Mouse (Mus musculus): ENCODE measurements around the gene Scamp2. TPM values are rescaled to one million over a fixed set of nuclear protein-coding genes. Genes with fewer than 3 reads are reported as not detected.
A peak's percentile ranks its signal among the peaks of the same experiment; 100 is the strongest.

Scamp2 gene
- polyA plus RNA-seq, 1 experiment from 2014 or later, result 56.2 TPM

- ATAC-seq (ENCODE audit: insufficient number of reproducible peaks, insufficient read depth, low FRiP score, low TSS enrichment), result no peak
- 77% methylated on average over 8 of the region's 8 CpGs for WGBS
Measured at GRCm38 (mm10) chr9:57617556-57618169, 56.9 kb downstream of the Scamp2 start.

DNA sequence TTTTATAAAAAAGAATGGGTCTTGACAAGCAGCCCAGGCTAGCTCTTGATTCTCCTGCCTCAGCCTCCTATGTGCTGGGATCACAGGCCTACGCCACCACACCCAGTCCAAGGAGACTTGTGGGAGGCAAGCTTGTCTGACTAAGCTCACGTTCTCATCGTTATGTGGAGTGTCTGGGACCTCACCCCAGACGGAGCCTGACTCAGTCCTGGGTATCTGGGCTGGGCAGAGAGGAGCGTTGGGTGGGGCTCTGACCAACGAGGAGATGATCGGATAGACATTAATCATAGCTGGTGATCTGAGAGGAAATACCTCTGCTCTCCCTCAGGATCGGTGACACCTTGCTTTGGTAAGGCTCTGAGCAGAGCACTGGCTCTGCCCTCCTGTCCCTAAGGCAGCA lies 58.1 kb downstream of the Scamp2 start:
- no peaks in the 10 kb centered on the region for H3K27me3 ChIP-seq
- H3K4me3 ChIP-seq, result no peak overlapping the region
- no peak overlapping the region for H3K4me2 ChIP-seq (replicated peaks)
- H3K4me1 ChIP-seq, result no peaks in the 10 kb centered on the region
- no peak overlapping the region for H3K27ac ChIP-seq
- 81% methylated on average over 8 of the region's 8 CpGs for WGBS
- H3K36me3 ChIP-seq, result peaks cover under 1% of the 10 kb centered on the region; the same call in 1 of the 2 replicates
- no peaks in the 10 kb centered on the region for H3K9me3 ChIP-seq
- no peak for ATAC-seq (ENCODE audit: insufficient number of reproducible peaks, insufficient read depth, low FRiP score, low TSS enrichment)
- no peak overlapping the region for H3K9ac ChIP-seq

More at GRCm38 (mm10) chr9:57617556-57618169, 56.9 kb downstream of the Scamp2 start:
- Histone ChIP-seq H3K27ac (no peak overlapping the region), H3K4me2 (replicated peaks) (no peak overlapping the region), H3K9me3 (no peaks in the 10 kb centered on the region), H3K36me3 (no peaks in the 10 kb centered on the region), H3K27me3 (no peaks in the 10 kb centered on the region), H3K9ac (no peak overlapping the region), H3K4me1 (no peaks in the 10 kb centered on the region), H3K4me3 (no peak overlapping the region)

DNA sequence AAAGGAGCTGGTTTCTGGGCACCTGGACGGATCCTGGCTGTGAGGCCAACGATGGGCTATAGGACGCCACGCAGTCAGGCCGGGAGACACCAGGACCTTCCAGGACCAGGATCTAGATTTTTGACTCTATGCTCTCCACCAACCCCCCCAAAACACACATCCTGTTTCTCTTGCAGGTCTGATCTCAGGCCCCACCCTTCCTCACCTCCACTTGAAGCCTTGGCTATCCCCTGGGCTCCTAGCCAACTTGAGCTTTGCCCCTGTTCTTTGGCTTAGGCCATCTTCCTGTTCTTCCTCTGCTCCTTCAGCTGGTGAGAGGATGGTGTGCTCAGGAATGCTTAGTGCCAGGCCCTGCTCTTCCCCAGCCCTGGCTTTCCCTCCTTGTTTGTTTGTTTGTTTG lies 59.9 kb downstream of the Scamp2 start, which contains the start of gene Lman1l:
TSS of gene Lman1l (minus strand) at position 101 of the 400 bp plus-strand sequence.
- no peak within 1 kb of the TSS for H3K9ac ChIP-seq
- WGBS, result 84% methylated on average over 5 of the region's 5 CpGs
- no peak for ATAC-seq (ENCODE audit: insufficient number of reproducible peaks, insufficient read depth, low FRiP score, low TSS enrichment)

GRCm38 (mm10) chr9:57624295-57624694 lies 63.6 kb downstream of the Scamp2 start:
- H3K36me3 ChIP-seq, result peaks cover 52% of the 10 kb centered on the region
- no peak overlapping the region for H3K9ac ChIP-seq
- no peak for ATAC-seq (ENCODE audit: insufficient number of reproducible peaks, insufficient read depth, low FRiP score, low TSS enrichment)
- H3K4me1 ChIP-seq, result no peaks in the 10 kb centered on the region
- no peak overlapping the region for H3K4me3 ChIP-seq
- H3K27me3 ChIP-seq, result no peaks in the 10 kb centered on the region
- no peaks in the 10 kb centered on the region for H3K9me3 ChIP-seq
- H3K27ac ChIP-seq, result no peak overlapping the region
- no peak overlapping the region for H3K4me2 ChIP-seq (replicated peaks)
- 76% methylated on average over 7 of the region's 7 CpGs for WGBS

More for the DNA sequence above, 59.9 kb downstream of the Scamp2 start, which contains the start of gene Lman1l:
- Histone ChIP-seq H3K4me1 (no peaks in the 10 kb centered on the region), H3K27ac (no peak within 1 kb of the TSS), H3K4me2 (replicated peaks) (no peak within 1 kb of the TSS), H3K27me3 (no peaks in the 10 kb centered on the region), H3K36me3 (peaks cover 17% of the 10 kb centered on the region), H3K9me3 (no peaks in the 10 kb centered on the region), H3K4me3 (no peak within 1 kb of the TSS)

- no peak for ATAC-seq (ENCODE audit: insufficient number of reproducible peaks, insufficient read depth, low FRiP score, low TSS enrichment)
- H3K9ac ChIP-seq, result no peak overlapping the region
- H3K36me3 ChIP-seq, result peaks cover 67% of the 10 kb centered on the region
- H3K4me1 ChIP-seq, result no peaks in the 10 kb centered on the region
- no peak overlapping the region for H3K4me2 ChIP-seq (replicated peaks)
- WGBS, result 82% methylated on average over 15 of the region's 15 CpGs
- no peaks in the 10 kb centered on the region for H3K9me3 ChIP-seq
- H3K4me3 ChIP-seq, result no peak overlapping the region
- H3K27ac ChIP-seq, result no peak overlapping the region
- H3K27me3 ChIP-seq, result no peaks in the 10 kb centered on the region
Measured at GRCm38 (mm10) chr9:57625674-57626500, 65.1 kb downstream of the Scamp2 start.

GRCm38 (mm10) chr9:57627191-57627590 lies 66.4 kb downstream of the Scamp2 start:
- WGBS, result 91% methylated on average over 17 of the region's 17 CpGs
- Histone ChIP-seq H3K27me3 (no peaks in the 10 kb centered on the region), H3K4me2 (replicated peaks) (no peak overlapping the region), H3K4me3 (no peak overlapping the region), H3K9me3 (no peaks in the 10 kb centered on the region), H3K4me1 (no peaks in the 10 kb centered on the region), H3K27ac (no peak overlapping the region), H3K9ac (no peak overlapping the region), H3K36me3 (peaks cover 74% of the 10 kb centered on the region)
- no peak for ATAC-seq (ENCODE audit: insufficient number of reproducible peaks, insufficient read depth, low FRiP score, low TSS enrichment)

DNA sequence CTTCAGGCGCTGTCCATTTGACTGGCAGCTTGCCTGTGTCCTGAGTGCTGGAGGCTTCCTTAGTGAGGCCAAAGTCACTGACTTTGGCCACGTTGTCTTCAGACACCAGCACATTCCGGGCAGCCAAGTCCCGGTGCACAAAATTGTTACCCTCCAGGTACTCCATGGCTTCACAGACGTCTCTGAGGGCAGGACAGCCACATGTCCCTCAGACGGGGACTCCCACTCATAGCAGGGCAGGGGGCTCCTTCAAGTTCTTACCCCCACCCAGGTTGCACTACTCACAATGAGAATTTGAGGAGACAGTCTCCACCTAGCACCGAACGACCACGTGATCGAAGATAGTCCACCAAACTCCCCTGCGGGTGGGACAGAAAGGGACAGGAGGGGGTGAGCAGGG lies 67.1 kb downstream of the Scamp2 start:
- ATAC-seq (ENCODE audit: insufficient number of reproducible peaks, insufficient read depth, low FRiP score, low TSS enrichment), result no peak
- H3K4me3 ChIP-seq, result no peak overlapping the region
- WGBS, result 91% methylated on average over 11 of the region's 11 CpGs
- peaks cover 74% of the 10 kb centered on the region for H3K36me3 ChIP-seq
- no peak overlapping the region for H3K4me2 ChIP-seq (replicated peaks)
- H3K27ac ChIP-seq, result no peak overlapping the region
- no peaks in the 10 kb centered on the region for H3K27me3 ChIP-seq
- H3K9me3 ChIP-seq, result no peaks in the 10 kb centered on the region
- no peaks in the 10 kb centered on the region for H3K4me1 ChIP-seq
- H3K9ac ChIP-seq, result no peak overlapping the region

DNA sequence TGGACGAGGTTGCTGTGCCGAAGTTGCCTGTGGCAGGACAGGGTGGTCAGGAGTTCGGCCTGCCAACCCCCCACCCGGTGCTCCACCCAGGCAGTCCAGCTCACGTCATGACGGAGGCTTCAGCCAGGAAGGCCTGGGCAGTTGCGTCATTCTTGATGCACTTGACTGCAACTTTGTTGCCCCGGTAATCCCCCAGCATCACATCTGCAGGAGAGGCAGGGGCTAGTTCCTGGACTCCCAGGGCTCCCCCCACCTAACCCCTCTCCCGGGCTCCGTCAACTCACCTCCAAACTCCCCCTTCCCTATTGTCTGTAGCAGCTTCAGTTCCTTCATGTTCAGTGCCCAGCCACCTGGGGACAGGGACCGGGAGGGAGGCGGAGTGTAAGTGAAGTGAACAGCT lies 68.0 kb downstream of the Scamp2 start:
- Histone ChIP-seq H3K27me3 (no peaks in the 10 kb centered on the region), H3K4me2 (replicated peaks) (no peak overlapping the region), H3K9ac (no peak overlapping the region), H3K4me1 (no peaks in the 10 kb centered on the region), H3K4me3 (no peak overlapping the region), H3K9me3 (no peaks in the 10 kb centered on the region), H3K36me3 (peaks cover 75% of the 10 kb centered on the region), H3K27ac (no peak overlapping the region)
- WGBS, result 89% methylated on average over 12 of the region's 12 CpGs
- no peak for ATAC-seq (ENCODE audit: insufficient number of reproducible peaks, insufficient read depth, low FRiP score, low TSS enrichment)

GRCm38 (mm10) chr9:57629118-57629874 lies 68.6 kb downstream of the Scamp2 start:
- H3K4me2 ChIP-seq (replicated peaks), result no peak overlapping the region
- no peaks in the 10 kb centered on the region for H3K27me3 ChIP-seq
- no peaks in the 10 kb centered on the region for H3K9me3 ChIP-seq
- H3K27ac ChIP-seq, result no peak overlapping the region
- no peaks in the 10 kb centered on the region for H3K4me1 ChIP-seq
- H3K4me3 ChIP-seq, result no peak overlapping the region
- 74% methylated on average over 14 of the region's 14 CpGs for WGBS
- peak; percentile 49 for ATAC-seq (ENCODE audit: insufficient number of reproducible peaks, insufficient read depth, low FRiP score, low TSS enrichment)
- peaks cover 76% of the 10 kb centered on the region for H3K36me3 ChIP-seq
- no peak overlapping the region for H3K9ac ChIP-seq

- peaks cover 38% of the 10 kb centered on the region for H3K36me3 ChIP-seq
Measured at GRCm38 (mm10) chr9:57633481-57634024, 72.8 kb downstream of the Scamp2 start.

GRCm38 (mm10) chr9:57637272-57637671 lies 76.5 kb downstream of the Scamp2 start:
- peak overlapping the region; percentile 87 for H3K27ac ChIP-seq
- H3K4me3 ChIP-seq, result no peak overlapping the region
- peaks cover 18% of the 10 kb centered on the region; the same call in 1 of the 2 replicates for H3K36me3 ChIP-seq
- H3K27me3 ChIP-seq, result no peaks in the 10 kb centered on the region
- H3K4me1 ChIP-seq, result peaks cover 51% of the 10 kb centered on the region
- WGBS, result 17% methylated on average over 3 of the region's 3 CpGs
- peak overlapping the region; percentile 37 for H3K4me2 ChIP-seq (replicated peaks)
- ATAC-seq (ENCODE audit: insufficient number of reproducible peaks, insufficient read depth, low FRiP score, low TSS enrichment), result no peak
- H3K9me3 ChIP-seq, result no peaks in the 10 kb centered on the region
- H3K9ac ChIP-seq, result no peak overlapping the region

More at GRCm38 (mm10) chr9:57633481-57634024, 72.8 kb downstream of the Scamp2 start:
- Histone ChIP-seq H3K9ac (no peak overlapping the region), H3K27ac (no peak overlapping the region), H3K9me3 (no peaks in the 10 kb centered on the region), H3K4me2 (replicated peaks) (no peak overlapping the region), H3K27me3 (no peaks in the 10 kb centered on the region), H3K4me3 (no peak overlapping the region), H3K4me1 (peaks cover 14% of the 10 kb centered on the region)
- 44% methylated on average over 4 of the region's 4 CpGs for WGBS
- no peak for ATAC-seq (ENCODE audit: insufficient number of reproducible peaks, insufficient read depth, low FRiP score, low TSS enrichment)

All from embryonic facial prominence, embryonic 12.5 days (tissue).